Mouse (Mus musculus): ENCODE measurements around the gene Edf1.
A peak's percentile ranks its signal among the peaks of the same experiment; 100 is the strongest.
"Not testable (repeated sequence)": the region's sequence is repeated elsewhere in the genome, so short reads cannot be mapped to it uniquely, and the experiment has no call there.

Gene Edf1

DNA sequence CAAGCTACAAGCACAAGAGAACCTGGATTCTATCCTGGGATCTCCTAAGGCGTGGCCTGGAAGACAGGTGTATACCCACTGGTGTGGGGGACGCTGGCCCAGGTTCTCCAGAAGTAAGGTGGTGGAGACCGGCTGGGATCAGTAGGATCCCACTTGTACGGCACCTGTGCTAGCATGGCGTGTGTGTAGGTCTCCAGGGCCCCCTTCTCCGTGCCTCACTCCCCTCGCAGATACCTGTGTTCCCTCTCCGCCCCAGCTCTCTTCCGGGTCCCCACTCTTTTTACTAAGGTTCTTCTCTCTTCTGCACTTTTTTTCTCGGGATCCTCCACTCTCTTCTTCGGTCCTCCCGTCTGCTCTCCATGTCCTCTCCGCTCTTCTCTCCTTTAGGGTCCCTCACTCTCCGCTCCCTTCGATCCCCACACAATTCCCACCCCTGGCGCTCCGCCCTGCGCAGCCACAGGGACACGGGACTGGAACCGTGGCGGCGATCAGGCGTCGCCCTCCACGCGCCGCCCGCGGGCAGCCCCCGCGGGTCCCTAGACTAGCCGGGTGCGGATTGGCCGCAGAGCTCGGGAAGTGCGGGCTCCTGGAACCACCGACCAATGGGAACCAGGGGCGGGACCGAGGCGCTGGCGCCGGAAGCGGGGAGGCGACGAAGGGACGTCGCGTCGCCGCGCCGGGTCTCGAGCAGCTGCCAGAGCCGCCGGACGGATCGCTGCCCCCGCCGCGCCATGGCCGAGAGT lies at the start of gene Edf1:
Edf1 (plus strand) TSS at position 627 of the 743 bp plus-strand sequence.
- peak; percentile 93 for DNase-seq (ENCODE audit: extremely low read depth, insufficient read length, low spot score)

DNA sequence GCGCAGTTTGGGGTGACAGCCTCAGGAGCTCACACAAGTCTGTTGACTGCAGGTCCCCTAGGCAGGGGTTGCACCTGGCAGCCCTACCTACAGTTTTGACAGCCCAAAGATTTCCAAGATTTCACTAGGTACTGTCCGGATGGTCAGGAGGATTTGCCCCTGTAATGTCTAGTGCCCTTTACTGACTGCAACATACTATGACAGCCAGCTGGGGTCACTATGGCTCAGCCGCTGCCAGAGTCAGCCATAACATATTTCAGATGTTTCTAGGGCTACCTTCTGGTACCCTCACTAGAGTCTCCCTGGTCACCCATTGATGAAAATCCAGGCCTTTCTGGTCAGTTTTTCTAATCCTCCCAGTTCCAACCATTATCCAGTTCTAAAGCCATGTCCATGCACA lies 47.7 kb upstream of the Edf1 start:
- DNase-seq (ENCODE audit: extremely low read depth, insufficient read length, low spot score) = no peak

DNA sequence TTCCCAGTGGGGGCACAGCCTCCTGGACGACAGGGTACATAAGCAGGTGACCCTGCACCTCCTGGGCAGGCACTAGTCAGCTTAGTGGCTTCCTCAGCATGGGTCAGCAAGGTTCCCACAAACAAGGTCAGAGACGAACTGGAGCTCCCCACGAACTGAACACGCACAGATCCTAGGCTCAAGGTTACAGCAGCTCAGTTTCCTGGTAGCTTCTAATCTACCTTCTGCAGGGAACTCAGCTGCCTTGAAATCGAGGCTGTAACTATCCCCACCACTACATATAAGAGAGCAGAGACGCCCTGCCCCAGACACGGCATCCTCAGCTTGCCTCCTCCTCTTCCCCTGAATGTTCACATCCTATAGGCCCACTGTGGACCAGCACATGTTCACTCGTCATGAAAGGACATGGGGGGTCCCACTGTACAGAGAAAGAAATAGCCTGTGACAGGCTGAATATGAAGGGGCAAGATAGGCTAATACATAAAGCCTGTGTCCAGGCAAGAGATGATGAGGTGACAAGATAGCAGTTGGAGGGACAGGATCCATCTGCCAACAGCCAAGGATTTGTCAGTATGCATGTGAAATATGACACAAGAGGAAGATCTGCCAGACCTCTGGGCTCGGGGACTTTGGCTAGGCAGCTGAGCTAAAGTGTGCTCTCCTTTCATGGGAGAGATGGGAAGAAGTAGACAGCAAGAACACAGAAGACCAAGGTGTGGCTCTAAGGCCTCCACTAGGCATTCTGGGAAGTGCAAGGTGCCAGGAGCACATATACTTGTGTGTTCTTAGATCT lies 30.9 kb upstream of the Edf1 start:
- DNase-seq (ENCODE audit: extremely low read depth, insufficient read length, low spot score) = no peak

DNA sequence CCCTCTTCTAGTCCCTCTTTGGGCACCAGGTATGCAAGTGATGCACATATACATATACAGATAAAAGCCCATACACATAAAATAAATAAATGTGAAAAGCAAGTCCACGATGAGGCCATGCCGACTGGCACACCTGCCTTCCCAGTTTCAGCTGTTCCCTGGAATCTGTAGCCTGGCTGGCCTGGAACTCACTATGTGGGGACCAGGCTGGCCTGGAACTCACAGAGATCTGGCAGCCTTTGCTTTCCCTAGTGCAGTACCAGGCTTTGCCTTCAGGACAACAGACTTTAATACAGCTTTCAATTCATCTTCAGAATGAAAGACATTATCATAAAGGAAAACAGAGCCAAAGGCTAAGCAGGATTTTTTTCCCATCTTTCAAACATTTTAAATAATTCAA lies 23.9 kb upstream of the Edf1 start:
- DNase-seq (ENCODE audit: extremely low read depth, insufficient read length, low spot score) = no peak

DNA sequence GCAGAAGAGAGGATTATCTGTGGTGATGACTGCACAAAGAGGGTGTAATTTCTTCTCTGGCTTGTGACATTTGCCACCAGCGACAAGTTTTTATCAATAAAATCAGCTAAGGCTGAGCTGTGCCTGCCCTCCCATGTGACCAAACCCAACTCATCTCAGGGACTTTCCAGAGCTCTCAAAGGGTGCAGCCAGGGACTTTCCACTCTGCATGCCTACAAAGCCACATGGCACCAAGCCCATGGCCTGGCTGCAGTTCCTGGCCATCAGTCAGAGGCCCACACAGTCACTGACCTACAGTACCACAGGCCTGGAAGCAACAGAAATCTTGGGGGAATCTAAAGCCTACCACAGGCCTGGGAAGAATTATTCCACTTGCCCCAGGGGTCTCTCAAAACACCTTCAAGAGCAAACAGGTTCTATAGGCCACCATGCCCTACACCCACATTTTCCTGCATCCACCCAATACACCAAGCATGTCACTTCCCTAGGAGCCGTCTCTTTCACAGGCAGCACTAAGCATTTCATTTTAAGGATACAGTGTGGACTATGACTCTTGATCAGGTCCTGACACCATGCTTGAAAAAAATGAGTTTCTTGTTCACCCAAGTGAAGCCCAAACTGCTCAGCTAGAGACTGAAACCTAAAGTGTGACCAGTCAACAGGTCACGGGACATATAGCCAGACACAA lies 23.3 kb upstream of the Edf1 start:
- DNase-seq (ENCODE audit: extremely low read depth, insufficient read length, low spot score) = peak; percentile 83

DNA sequence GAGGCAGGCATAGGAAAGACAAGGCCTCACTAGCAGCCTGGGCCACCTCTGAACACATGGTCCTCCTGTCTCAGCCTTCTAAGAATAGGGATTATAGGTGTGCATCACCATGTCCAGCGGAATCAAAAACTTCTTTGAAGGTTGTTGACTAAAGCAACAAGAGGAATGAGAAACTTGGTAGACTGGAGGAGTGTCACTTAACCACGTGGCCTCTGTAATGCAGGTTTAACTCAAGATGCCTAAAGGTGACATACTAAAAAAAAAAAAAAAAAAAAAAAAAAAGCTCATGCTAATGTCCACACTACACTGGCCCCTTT lies 22.8 kb upstream of the Edf1 start:
- DNase-seq (ENCODE audit: extremely low read depth, insufficient read length, low spot score) = no peak

DNA sequence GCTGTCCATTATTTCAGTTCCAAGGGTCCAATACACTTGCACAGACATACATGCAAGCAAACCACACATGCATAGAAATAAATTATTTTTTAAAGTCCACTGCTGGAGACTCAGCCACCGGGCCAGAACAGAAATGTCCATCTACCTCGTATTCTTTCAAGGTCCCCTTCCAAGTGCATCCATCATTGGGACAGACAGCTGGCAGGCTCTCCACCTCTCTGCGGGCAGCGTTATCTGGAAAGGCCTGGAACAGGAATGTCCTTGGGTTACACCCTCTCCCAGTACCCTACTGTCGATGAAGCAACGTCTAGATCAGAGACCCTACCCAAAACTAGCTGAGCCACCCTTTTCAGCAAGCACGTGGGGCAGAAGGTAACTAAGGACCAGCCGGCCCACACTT lies 21.1 kb upstream of the Edf1 start:
- DNase-seq (ENCODE audit: extremely low read depth, insufficient read length, low spot score) = no peak

DNA sequence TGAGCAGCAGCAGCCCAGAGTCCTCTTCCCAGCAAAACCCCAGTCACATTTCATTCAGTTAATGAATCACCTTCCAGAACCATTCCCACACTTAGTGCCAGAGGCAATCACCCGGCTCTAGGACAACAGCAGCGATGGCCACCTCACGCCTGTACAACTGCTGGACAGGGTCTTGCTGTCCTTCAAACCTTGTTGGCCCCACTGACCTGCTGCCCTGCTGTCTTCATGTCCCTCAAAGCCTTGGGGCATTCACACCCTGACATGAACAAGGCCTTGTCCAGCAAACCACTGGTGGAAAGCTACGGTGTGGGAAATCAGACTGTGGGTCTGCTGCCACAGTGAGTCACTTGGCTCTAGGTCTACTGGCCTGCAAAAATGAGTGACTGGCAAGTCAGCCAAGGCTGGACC lies 17.1 kb upstream of the Edf1 start:
- peak; percentile 77 for DNase-seq (ENCODE audit: extremely low read depth, insufficient read length, low spot score)

DNA sequence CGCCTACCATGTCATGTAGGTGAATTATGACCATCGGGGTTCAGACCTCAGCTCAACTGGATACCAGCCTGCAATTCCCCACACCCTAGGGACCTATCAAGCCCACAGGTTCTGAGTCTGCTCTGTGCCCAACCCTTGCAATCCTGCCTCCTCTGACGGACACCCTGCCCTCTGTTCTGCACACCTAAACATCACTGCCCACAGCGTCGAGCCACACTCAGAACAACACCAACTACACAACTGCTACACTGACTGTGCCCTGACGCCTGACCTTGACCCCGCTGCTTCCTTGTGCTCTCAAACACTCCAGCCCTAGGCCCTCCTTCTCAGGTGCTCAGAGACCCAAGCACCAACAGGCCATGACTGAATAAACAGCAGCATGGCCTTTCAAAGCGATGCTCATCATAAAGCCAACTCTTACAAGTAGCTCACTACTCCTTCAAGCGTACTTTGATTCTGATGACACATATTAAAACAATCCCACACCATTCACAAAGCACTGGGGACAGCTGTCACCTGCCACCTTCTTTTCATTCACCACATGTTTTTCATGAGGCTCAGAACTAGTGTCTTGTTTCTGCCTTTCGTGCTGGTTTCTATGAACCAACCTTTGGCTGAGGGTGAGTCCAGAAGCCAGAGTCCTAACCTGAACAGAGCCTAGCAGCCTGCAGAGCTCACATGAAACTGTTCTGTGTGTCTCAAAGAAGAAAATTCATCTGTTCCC lies 15.8 kb upstream of the Edf1 start:
- peak; percentile 34 for DNase-seq (ENCODE audit: extremely low read depth, insufficient read length, low spot score)

DNA sequence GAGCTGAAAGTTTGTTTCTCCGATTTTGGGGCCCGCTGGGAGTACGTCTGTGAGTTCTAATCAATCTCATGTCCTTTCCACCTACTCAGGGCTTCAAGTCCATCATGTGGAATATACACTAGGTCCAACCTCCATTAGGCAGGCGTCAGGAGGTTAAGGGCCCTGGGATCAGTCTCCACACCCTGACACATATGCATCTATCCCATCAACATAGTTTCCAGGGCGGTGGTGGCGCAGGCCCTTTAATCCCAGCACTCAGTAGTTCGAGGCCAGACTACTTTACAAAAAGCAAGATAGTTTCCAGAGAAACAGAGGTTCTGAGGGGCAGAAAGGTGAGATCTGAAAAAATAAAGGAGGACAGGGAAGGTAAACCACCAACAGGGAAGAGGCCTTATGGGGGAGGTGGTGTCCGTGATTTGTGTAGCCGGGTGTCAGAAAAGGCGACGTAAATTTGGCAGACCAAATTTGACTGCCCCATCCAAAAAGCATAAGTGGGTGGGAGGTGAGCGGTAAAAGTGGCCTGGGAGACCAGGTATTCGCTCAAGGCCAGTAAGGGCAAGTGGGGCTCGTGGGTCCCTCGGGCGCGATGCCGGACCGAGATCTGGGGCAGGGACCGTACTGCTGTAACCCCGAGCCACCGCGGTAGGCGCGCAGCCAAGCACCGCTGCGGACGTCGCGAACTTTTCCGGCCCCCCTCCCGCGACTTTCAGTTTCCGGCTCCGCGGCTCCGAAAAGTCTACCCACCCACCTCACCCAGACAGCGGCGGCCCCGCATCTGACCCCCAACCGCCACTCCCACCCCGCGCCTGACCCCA lies 11.4 kb upstream of the Edf1 start:
- no peak for DNase-seq (ENCODE audit: extremely low read depth, insufficient read length, low spot score)

DNA sequence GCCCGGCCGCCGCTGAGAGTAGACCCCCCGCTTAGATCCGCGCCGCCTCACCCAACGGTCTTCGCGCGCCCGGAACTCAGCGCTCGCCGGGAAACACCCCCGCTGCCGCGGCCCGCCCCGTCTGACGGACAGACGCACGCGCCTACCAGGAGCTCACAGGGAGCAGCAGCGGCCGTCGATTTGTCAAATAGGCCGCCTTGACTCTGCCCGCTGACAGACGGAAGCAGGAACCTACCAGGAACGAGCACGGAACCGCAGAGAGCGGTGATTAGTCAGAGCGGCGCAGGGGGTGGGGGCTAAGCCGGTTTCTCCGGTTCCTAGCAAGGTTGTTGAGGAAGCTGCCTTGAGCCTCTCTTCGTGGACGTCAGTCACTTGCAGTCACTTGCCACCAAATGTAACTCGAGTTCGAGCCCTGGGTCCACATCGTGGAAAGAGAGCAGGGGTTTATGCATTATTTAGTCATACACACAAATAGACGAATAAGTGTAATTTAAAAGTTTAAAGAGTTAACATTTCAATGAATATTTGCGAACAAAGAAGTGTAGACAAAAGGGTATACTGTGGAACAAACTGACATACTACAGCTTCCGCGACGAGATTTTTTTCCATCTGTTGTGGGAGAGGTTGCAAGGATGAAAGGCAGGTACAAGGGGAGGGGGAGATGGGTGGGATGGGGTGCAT lies 10.7 kb upstream of the Edf1 start, which contains the start of gene Traf2:
Traf2 (minus strand) TSS at position 130 of the 681 bp plus-strand sequence.
- DNase-seq (ENCODE audit: extremely low read depth, insufficient read length, low spot score) = peak; percentile 99

DNA sequence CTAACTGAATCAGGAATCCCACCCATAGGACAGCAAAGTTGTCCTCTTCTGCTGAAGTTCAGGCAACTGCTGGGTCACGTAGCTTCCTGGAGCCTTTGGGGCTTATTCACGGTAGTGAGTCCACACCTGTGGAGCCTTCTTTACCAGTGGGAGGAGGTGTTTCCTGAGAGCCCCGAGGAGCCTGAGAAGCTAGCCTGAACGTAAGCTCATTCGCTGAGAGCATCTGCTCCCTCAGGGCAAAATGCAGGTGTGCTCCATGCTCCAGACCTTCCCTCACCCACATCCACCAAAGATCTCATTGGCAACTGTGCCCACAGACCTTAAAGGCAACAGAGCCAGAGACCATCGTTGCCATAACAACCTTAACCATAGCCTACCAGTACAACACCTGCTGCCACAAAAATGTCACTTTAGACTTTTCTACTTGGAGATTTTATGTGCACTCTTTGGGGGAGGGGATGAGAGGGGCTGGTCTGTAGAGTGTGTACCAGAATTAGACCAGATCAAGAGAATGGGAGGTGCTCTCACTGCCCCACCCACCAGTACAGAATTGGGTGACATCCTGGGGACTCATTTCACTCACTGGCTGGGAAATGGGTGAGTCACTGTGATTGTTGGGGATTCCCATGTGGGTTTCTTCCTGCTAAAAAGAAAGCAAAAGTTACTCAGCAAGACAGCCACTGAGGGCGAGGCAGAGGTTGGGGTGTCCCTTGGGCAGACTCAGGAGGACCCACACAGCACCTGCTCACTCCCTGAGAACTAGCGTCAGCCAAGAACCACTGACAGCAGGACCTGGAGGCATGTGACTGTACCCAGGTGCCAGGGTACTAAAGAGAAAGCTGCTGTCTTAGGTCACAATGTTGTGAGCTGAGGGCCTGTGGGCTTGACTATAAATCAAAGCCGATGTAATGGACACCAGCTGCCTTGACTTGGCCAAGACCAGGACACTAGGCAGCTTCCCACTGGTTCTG lies 8.3 kb upstream of the Edf1 start:
- peak; percentile 72 for DNase-seq (ENCODE audit: extremely low read depth, insufficient read length, low spot score)

DNA sequence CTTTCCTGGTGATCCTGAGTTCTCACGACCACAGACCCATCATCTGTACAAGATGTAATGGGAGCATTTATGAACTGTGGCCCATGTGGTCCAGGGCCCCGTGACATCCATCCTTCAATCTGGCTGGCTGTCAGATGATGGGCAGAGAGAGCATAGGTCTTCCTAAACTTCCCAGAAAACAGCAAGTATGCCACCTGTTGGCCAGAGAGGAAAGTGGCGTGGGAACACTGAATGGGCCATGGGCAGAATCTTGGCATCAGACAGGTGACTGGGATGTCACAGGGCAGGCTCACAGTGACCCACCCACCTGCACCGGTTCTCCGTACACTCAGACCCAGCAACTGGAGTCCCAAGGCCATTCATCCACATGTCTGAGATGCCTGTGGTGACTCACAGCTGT lies 6.5 kb upstream of the Edf1 start:
- peak; percentile 56 for DNase-seq (ENCODE audit: extremely low read depth, insufficient read length, low spot score)

DNA sequence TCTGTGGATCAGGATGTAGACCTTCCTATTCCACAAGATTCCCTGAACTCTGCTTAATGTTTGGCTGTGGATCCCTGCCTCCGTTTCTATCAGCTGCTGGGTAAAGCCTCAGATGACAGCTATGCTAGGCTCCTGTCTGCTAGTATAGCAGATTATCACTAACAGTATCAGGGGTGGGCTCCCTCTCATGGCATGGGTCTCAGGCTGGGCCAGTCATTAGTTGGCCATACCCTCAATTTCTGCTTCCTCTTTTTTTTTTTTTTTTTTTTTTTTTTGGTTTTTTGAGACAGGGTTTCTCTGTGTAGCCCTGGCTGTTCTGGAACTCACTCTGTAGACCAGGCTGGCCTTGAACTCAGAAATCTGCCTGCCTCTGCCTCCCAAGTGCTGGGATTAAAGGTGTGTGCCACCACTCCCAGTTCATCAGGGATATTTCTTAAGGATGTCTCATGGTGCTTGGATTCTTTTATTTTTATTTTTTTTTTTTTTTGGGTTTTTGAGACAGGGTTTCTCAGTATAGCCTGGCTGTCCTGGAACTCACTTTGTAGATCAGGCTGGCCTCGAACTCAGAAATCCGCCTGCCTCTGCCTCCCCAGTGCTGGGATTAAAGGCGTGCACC lies 4.4 kb upstream of the Edf1 start:
- DNase-seq (ENCODE audit: extremely low read depth, insufficient read length, low spot score) = not testable (repeated sequence)

DNA sequence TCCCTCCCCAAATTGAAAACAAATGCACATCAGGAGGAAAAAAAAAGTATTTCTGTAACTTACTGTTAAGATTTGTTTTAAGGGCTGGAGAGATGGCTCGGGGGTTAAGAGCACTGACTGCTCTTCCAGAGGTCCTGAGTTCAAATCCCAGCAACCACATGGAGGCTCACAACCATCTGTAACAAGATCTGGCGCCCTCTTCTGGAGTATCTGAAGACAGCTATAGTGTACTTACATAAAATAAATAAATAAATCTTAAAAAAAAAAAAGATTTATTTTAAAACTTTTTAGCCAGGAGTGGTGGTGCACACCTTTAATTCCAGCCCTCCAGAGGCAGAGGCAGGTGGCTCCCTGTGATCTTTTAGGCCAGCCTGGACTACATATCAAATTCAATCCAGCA lies 2.2 kb upstream of the Edf1 start:
- not testable (repeated sequence) for DNase-seq (ENCODE audit: extremely low read depth, insufficient read length, low spot score)

DNA sequence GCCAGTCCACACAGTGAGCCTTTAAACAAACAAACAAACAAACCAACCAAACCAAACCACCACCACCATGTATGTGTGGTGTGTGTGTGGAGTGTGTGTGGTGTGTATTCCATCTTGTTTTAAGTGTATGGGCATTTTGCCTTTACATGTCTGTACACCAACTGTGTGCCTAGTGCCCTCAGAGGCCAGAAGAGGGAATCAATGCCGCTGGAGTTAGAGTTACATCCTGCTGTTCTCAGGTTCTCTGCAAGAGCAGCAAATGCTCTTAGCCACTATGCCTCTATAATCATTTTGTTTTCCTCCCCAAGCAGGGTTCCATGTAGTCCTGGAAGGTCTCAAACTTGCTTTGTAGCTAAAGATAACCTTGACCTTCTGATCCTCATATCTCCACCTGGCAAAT lies 1.4 kb upstream of the Edf1 start:
- no peak for DNase-seq (ENCODE audit: extremely low read depth, insufficient read length, low spot score)

DNA sequence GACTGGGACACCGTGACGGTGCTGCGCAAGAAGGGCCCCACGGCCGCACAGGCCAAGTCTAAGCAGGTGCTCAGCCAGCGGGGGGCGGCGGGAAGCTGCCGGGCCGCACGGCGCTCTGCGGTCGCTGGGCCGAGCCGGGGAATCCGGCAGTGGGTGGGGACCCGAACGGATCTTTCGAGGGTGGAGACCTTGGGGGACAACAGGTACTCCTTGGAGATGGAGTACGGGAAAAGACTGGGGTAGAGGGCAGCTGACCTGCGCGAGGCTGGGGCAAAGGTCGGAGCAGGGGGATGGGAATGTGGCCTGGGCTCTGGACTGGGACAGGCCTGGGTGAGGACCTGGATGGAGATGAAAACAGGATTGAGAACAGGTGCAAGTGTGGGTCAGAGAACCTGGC lies 315 bp downstream of the Edf1 start:
- DNase-seq (ENCODE audit: extremely low read depth, insufficient read length, low spot score) = no peak

DNA sequence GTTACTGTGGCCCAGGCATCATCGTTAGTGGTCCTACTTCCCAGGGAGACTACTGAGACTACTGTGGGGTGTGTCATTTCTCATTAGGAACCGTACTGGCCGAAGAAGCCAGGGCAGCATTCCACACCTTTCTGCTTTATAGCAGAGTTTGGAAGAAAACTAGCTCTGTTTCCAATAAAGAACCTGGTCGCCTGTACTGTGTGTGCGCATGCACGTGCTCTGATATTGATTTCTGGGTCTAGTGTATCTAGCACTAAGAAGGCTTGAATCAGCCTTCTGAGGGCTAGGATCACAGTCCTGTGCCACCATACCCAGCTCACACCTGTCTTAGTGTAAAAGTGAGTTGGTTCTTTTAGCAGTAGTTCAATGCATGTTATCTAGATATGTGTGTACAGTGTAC lies 1.1 kb downstream of the Edf1 start:
- no peak for DNase-seq (ENCODE audit: extremely low read depth, insufficient read length, low spot score)
